Mouse (Mus musculus) erythroblast, embryonic 14.5 days (primary cell): Measurements from ENCODE around the gene Slc22a14.

Experiments
- GATA1 ChIP-seq: IDR thresholded peaks from 2 replicates; pipeline ENCODE4 v1.6.1; 2012; ENCODE audit warnings: low read length, inconsistent platforms, mixed read lengths
- TAL1 ChIP-seq: IDR thresholded peaks from 3 replicates; pipeline ENCODE4 v1.6.1; 2012; ENCODE audit warnings: low read length, inconsistent platforms, mixed read lengths

- TF ChIP-seq GATA1 (no peak), TAL1 (no peak)
Observed at GRCm38 (mm10) chr9:119241169-119241865, 124.0 kb downstream of the Slc22a14 start.
